Mouse (Mus musculus) T-helper 17 cell (primary cell): Measurements from ENCODE around the gene Usp30.

ENCODE experiments used
- in situ Hi-C, 2 experiments: fragments of 300-600 bp; cut with MboI, MseI; formaldehyde crosslinking; loops; 1 replicate in 1 of 2; 2 replicates in 1 of 2; pipeline ENCODE4 v1.15.1; 2025; ENCODE audit warnings: high pct_unique_total_duplicates in 2 of 2

Gene Usp30

DNA sequence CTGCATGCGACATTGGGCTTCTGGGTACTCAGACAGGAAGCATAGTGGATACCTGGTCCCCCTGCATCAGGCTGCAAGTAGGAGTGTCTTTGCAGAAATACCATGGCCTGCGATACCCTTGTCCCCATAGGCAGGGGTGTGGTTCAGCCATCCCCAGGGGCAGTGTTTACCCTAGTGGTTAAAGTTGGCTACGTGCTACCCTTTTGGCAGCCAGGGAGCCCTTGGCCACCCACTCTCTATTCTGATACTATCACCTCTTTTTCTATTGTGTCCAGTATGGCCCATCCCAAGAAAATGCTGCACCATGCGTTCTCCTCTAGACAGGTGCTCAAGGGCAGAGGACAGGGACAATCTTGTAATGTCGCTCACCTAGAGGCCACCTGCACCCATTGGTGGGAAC is 89.5 kb downstream of the Usp30 start:
- in situ Hi-C loops, result loop anchor here in 1 of 2 experiments (10.0 kb wide), 1 partner anchor 1360 kb away; no protein-coding TSS in a partner anchor

DNA sequence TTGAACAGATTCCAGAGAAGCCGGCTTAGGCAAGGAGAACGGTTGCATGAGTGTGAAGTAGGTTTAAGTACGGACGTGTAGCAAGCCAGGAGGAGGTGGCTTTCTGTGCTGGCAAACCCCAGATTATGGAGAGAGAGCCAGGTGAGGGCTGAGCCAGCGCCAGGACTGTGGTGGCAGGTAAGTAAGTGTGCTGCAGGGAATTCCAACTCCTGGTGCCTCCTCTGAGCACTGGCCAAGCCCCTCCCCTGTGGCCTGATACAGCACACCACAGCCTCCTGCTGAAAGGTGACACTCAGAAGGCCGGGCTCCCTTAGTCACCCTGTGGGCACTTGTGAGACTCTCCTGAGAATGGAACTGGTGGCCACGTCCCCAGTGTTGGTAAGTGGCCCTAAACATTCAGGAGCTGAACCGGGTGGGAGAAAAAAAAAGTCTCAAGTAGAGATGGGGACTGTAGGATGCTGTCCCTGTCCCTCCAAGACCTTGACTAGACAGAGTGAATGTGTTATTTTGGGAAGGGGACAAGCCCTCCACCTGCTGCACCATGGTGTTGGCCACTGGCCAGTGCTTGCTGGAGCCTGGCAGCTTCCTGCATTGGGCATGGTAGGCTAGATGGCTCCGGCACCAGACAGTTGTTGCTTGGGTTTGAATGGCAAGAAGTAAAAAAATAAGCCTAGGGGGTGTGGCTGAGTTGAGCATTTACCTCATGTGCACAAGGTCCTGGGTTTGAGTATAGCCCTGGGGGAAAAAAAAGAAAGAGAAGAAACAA is 90.1 kb downstream of the Usp30 start:
- in situ Hi-C loops, result loop anchor here in 1 of 2 experiments (10.0 kb wide), 1 partner anchor 1361 kb away; no protein-coding TSS in a partner anchor

DNA sequence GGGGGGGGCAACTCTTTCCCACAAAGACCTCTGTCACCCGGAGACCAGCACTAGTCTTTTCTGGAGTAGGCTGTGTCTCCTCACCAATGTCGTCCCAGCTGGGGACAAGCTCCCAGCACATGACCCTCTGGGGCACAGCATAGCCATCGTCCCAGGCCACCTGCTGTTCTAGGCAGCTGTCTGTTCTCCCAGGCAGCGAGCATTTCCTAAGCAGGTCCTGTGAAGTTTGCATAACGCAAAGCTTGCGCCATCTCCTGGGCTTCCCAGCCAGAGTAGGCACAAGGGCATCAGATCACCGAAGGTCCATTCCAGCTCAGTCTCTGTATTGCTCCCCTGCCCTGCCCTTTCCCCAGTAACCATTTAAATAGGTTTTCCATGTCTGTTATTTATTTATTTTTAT is 92.0 kb downstream of the Usp30 start:
- in situ Hi-C loops, result loop anchor here in 1 of 2 experiments (10.0 kb wide), 1 partner anchor 1362 kb away; no protein-coding TSS in a partner anchor

DNA sequence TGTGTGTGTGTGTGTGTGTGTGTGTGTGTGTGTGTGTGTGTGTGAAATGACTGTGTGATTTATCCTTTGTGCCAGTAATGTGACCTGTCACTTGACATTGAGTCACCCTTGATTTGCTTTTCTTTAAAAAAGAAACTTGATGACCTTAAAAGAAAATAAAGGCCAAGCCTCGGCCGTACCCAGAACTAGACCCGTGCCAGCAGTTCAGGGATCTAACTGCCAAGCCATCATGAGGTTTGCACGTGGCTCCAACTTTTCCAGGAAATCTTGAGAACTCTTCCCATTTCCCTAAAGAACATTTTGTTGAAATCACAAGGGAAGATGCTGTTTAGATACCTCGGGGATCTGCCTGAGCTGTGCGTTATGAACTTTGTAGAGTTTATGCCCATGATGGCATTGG is 96.2 kb downstream of the Usp30 start:
- in situ Hi-C loops, result no loop called here

DNA sequence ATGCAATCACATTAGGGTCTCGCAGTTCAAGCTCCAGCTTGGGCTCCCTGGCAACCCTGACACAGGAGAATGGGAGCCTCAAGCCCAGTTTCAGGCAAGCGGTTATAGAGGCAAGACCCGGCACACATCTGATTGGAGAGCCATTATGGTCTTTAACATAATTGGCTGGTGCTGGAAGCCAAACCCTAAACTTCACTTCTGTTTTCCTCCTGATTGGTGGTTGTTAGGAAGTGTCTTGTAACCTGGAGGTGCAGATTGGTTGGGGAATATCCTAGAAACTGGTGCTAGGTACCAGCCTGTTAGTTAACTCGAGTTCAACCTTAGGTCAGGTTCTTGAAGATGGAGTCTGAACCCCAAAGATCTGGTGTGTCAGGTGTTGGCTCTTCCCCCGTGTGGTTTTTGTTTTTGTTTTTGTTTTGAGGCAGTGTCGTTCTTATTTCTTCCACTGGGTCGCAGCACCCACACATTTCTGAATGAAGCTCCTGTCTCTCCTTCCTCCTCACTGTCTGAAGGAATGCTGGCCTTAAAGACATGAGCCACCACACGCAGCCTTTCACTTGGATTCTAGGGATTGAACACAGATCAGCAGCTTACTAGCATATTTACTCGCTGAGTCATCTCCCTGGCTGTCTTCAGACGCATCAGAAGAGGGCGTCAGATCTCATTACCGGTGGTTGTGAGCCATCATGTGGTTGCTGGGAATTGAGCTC is 97.0 kb downstream of the Usp30 start:
- in situ Hi-C loops, result no loop called here

DNA sequence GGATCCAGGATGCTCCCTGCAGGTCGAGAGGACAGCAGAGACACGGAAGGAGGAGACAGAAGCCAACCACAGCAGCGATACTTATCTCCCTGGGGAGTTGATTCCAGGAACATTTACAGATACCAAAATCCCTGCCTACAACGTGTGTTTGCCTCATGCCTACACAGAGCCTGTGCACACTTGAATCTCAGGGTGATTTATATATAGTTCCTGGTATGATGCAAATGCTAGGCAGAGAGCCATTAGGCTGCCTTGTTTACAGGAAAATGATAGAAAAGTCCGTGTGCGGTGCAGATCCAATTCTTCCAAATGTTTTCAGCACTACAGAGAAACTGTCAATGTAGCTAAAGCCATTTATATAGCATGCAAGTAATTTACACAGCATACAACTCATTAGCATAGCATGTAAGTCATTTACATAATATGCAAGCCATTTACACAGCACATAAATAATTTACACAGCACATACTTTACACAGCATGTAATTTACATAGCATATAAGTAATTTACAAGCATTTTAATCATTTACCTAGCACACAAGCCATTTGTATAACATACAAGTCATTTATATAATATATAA is 97.9 kb downstream of the Usp30 start:
- in situ Hi-C loops, result no loop called here

DNA sequence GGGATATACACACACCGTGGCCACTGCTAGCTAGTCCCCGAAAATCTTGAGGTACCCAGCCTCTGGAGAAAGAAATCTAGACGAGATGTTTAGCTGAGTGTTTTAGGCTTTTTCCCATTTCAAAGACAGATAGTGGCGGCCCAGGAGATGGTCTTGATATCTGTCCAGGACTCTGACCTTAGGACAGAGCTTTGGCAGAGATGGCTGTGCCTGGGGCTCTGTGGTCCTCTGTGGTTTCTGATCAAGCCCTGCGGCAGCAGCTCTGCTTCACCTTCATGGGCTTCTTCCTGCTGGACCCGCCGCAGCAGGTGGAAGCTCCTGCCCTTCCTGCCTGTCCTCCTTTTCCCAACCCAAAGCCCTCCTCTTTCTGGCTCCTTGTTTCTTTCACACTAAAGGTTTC is 105.1 kb downstream of the Usp30 start:
- in situ Hi-C loops, result loop anchor here in 1 of 2 experiments (10.0 kb wide), 1 partner anchor 1066 kb away; no protein-coding TSS in a partner anchor

DNA sequence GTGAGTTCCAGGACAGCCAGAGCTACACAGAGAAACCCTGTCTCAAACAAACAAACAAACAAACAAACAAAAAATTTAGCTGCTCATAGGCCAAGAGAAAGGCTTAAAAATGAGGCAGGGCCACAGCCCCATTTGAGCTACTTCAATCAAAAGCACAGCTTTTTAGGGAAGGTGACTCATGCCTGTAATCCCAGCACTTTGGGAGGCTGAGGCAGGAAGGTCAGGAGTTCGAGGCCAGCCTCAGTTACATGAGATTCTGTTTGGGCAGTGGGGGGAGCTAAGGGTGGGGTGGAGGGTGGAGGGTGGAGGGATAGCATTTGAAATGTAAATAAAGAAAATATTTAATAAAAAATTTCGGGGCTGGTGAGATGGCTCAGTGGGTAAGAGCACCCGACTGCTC is 107.7 kb downstream of the Usp30 start:
- in situ Hi-C loops, result loop anchor here in 1 of 2 experiments (10.0 kb wide), 1 partner anchor 1068 kb away; no protein-coding TSS in a partner anchor

DNA sequence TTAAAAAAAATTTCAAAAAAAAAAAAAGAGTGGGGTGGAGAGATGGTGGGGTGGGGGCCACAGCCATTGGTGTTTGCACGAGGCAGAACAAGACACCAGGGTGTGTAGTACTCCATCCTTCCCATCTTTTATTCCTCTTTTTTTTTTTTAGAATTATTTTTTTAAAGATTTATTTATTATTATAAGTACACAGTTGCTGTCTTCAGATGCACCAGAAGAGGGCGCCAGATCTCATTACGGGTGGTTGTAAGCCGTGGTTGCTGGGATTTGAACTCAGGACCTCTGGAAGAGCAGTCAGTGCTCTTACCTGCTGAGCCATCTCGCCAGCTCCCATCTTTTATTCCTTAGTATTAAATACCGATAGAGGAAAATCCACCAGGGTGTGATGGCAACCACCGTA is 108.2 kb downstream of the Usp30 start:
- in situ Hi-C loops, result loop anchor here in 1 of 2 experiments (10.0 kb wide), 1 partner anchor 1069 kb away; no protein-coding TSS in a partner anchor

DNA sequence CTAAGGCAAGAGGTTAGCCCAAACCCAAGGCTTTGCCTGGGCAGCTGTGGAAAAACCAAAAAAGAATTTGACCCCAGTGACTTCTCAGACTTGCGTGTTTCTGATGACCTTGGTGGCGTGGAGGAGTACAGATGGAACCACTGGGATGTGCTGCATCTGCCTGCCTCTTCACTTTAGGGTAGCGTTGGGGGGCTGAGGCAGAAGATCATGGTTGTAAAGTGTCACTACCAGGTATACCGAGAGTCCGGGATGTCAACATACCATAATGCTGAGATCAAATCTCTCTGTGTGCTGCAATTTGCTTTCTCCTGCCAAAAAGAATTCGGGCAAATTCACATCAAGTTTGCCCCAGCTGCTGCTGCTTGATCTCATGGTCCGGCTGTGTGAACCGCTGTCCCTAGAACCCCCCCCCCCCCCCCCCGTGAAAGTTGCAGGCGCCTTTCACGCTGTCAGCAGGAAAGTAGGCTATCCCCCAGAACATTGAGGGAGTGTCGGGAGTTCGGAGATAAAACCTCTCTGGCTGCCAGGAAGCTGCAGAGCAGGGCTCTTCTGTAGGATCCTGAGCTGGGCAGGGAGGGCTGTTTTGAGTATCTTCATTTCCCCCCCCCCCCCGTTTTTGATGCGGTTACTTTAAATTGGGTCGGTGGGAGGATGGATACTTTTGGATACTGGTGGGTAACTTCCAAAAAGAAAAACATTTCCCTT is 108.8 kb downstream of the Usp30 start:
- in situ Hi-C loops, result loop anchor here in 1 of 2 experiments (10.0 kb wide), 1 partner anchor 1069 kb away; no protein-coding TSS in a partner anchor
